Mouse (Mus musculus): ENCODE results near the gene Ipo9. TPM values are rescaled to one million over a fixed set of nuclear protein-coding genes. Genes with fewer than 3 reads are reported as not detected.
"Not testable (repeated sequence)": the region's sequence is repeated elsewhere in the genome, so short reads cannot be mapped to it uniquely, and the experiment has no call there.

Ipo9 gene
- polyA plus RNA-seq, 1 experiment from 2014 or later = 53.1 TPM

DNA sequence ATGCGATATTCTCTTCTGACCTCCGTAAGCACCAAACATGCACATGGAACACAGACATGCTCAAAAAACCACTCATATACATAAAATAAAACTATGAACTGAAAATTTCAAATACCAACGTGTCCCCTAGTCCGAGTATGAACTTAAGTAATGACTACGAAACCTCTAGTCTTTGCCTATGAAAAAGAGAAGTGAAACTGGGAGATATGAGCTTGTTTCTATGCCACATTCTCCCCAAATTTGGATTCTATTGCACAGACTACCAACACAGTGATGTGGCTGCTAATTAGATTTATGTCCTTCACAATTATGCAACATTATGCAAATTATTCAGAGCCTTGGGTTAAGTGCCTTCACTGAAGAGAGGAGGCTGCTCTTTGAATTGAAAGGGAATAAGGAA is 30.8 kb downstream of the Ipo9 start:
- no peak overlapping the region for H3K4me2 ChIP-seq (ENCODE audit: low read length)
- no peak overlapping the region for H3K9ac ChIP-seq (ENCODE audit: low read depth, low read length)
- ATAC-seq (replicated peaks; ENCODE audit: low FRiP score, low read depth) = no peak
- WGBS = 92% methylated on average over 5 of the region's 5 CpGs
- no peaks in the 10 kb centered on the region for H3K27me3 ChIP-seq (ENCODE audit: insufficient read depth, low read length)
- H3K4me3 ChIP-seq (replicated peaks; ENCODE audit: low read depth, low read length) = no peak overlapping the region
- H3K27ac ChIP-seq = no peak overlapping the region
- no peaks in the 10 kb centered on the region for H3K9me3 ChIP-seq (replicated peaks; ENCODE audit: low read length)
- H3K4me1 ChIP-seq (replicated peaks; ENCODE audit: insufficient read depth, low read length) = no peaks in the 10 kb centered on the region
- TF ChIP-seq CTCF (IDR thresholded peaks at IDR 0.05; ENCODE audit: low read depth) = no peak
- peaks cover 55% of the 10 kb centered on the region for H3K36me3 ChIP-seq (ENCODE audit: insufficient read depth, low read length)
- DNase-seq (ENCODE audit: low spot score) = no peak

GRCm38 (mm10) chr1:135385161-135385560 is 45.1 kb downstream of the Ipo9 start:
- ATAC-seq (replicated peaks; ENCODE audit: low FRiP score, low read depth) (no peak), DNase-seq (ENCODE audit: low spot score) (no peak)
- Histone ChIP-seq H3K36me3 (ENCODE audit: insufficient read depth, low read length) (peaks cover 59% of the 10 kb centered on the region), H3K27me3 (ENCODE audit: insufficient read depth, low read length) (no peaks in the 10 kb centered on the region), H3K9me3 (replicated peaks; ENCODE audit: low read length) (no peaks in the 10 kb centered on the region), H3K4me1 (replicated peaks; ENCODE audit: insufficient read depth, low read length) (no peaks in the 10 kb centered on the region), H3K4me2 (ENCODE audit: low read length) (no peak overlapping the region), H3K4me3 (replicated peaks; ENCODE audit: low read depth, low read length) (no peak overlapping the region), H3K27ac (no peak overlapping the region), H3K9ac (ENCODE audit: low read depth, low read length) (no peak overlapping the region)
- TF ChIP-seq CTCF (IDR thresholded peaks at IDR 0.05; ENCODE audit: low read depth) = no peak
- WGBS = 89% methylated on average over 9 of the region's 9 CpGs

GRCm38 (mm10) chr1:135384171-135384570 is 46.1 kb downstream of the Ipo9 start:
- no peak for TF ChIP-seq CTCF (IDR thresholded peaks at IDR 0.05; ENCODE audit: low read depth)
- H3K36me3 ChIP-seq (ENCODE audit: insufficient read depth, low read length) = peaks cover 50% of the 10 kb centered on the region
- H3K27me3 ChIP-seq (ENCODE audit: insufficient read depth, low read length) = no peaks in the 10 kb centered on the region
- 97% methylated on average over 5 of the region's 5 CpGs for WGBS
- no peaks in the 10 kb centered on the region for H3K9me3 ChIP-seq (replicated peaks; ENCODE audit: low read length)
- no peak overlapping the region for H3K4me2 ChIP-seq (ENCODE audit: low read length)
- no peak overlapping the region for H3K27ac ChIP-seq
- H3K9ac ChIP-seq (ENCODE audit: low read depth, low read length) = no peak overlapping the region
- DNase-seq (ENCODE audit: low spot score) = no peak
- no peak overlapping the region for H3K4me3 ChIP-seq (replicated peaks; ENCODE audit: low read depth, low read length)
- no peak for ATAC-seq (replicated peaks; ENCODE audit: low FRiP score, low read depth)
- no peaks in the 10 kb centered on the region for H3K4me1 ChIP-seq (replicated peaks; ENCODE audit: insufficient read depth, low read length)

GRCm38 (mm10) chr1:135381560-135381959 is 48.7 kb downstream of the Ipo9 start:
- H3K36me3 ChIP-seq (ENCODE audit: insufficient read depth, low read length) = peaks cover 25% of the 10 kb centered on the region
- not testable (repeated sequence) for ATAC-seq (replicated peaks; ENCODE audit: low FRiP score, low read depth); H3K9ac ChIP-seq (ENCODE audit: low read depth, low read length); DNase-seq (ENCODE audit: low spot score); H3K9me3 ChIP-seq (replicated peaks; ENCODE audit: low read length); H3K4me1 ChIP-seq (replicated peaks; ENCODE audit: insufficient read depth, low read length); H3K27me3 ChIP-seq (ENCODE audit: insufficient read depth, low read length); H3K27ac ChIP-seq; H3K4me2 ChIP-seq (ENCODE audit: low read length); H3K4me3 ChIP-seq (replicated peaks; ENCODE audit: low read depth, low read length)
- 63% methylated on average over 6 of the region's 6 CpGs for WGBS
- TF ChIP-seq CTCF (IDR thresholded peaks at IDR 0.05; ENCODE audit: low read depth) = peak; percentile 62

- Histone ChIP-seq H3K9me3 (replicated peaks; ENCODE audit: low read length) (no peaks in the 10 kb centered on the region), H3K27ac (no peak overlapping the region), H3K36me3 (ENCODE audit: insufficient read depth, low read length) (peaks cover 13% of the 10 kb centered on the region), H3K27me3 (ENCODE audit: insufficient read depth, low read length) (no peaks in the 10 kb centered on the region), H3K4me3 (replicated peaks; ENCODE audit: low read depth, low read length) (no peak overlapping the region), H3K4me1 (replicated peaks; ENCODE audit: insufficient read depth, low read length) (no peaks in the 10 kb centered on the region), H3K9ac (ENCODE audit: low read depth, low read length) (no peak overlapping the region), H3K4me2 (ENCODE audit: low read length) (no peak overlapping the region)
- ATAC-seq (replicated peaks; ENCODE audit: low FRiP score, low read depth) (no peak), DNase-seq (ENCODE audit: low spot score) (no peak)
- TF ChIP-seq CTCF (IDR thresholded peaks at IDR 0.05; ENCODE audit: low read depth) = no peak
- 54% methylated on average over 15 of the region's 15 CpGs for WGBS
Measured at GRCm38 (mm10) chr1:135380071-135380991, 50.0 kb downstream of the Ipo9 start.

- Histone ChIP-seq H3K4me3 (replicated peaks; ENCODE audit: low read depth, low read length) (no peak overlapping the region), H3K4me1 (replicated peaks; ENCODE audit: insufficient read depth, low read length) (no peaks in the 10 kb centered on the region), H3K4me2 (ENCODE audit: low read length) (no peak overlapping the region), H3K27me3 (ENCODE audit: insufficient read depth, low read length) (no peaks in the 10 kb centered on the region), H3K9ac (ENCODE audit: low read depth, low read length) (no peak overlapping the region), H3K27ac (no peak overlapping the region), H3K9me3 (replicated peaks; ENCODE audit: low read length) (no peaks in the 10 kb centered on the region), H3K36me3 (ENCODE audit: insufficient read depth, low read length) (peaks cover 5% of the 10 kb centered on the region; the same call in 1 of the 2 replicates)
- 28% methylated on average over 2 of the region's 2 CpGs for WGBS
- no peak for ATAC-seq (replicated peaks; ENCODE audit: low FRiP score, low read depth)
- no peak for DNase-seq (ENCODE audit: low spot score)
- no peak for TF ChIP-seq CTCF (IDR thresholded peaks at IDR 0.05; ENCODE audit: low read depth)
Measured at GRCm38 (mm10) chr1:135379048-135379447, 51.3 kb downstream of the Ipo9 start.

All from kidney, postnatal 0 days (tissue).